Mouse (Mus musculus) G1E (cell line): Measurements from ENCODE around the gene Myo3b.

ENCODE experiments used
- CTCF ChIP-seq: IDR thresholded peaks from 2 replicates; pipeline ENCODE4 v1.5.1; 2012; ENCODE audit warnings: low read depth, low read length, inconsistent platforms, mixed read lengths
- GATA1 ChIP-seq: IDR thresholded peaks from 2 replicates; pipeline ENCODE4 v1.6.1; 2012; ENCODE audit warnings: borderline replicate concordance, low read length, inconsistent platforms, mixed read lengths
- POLR2AphosphoS5 ChIP-seq: IDR thresholded peaks from 2 replicates; pipeline ENCODE4 v1.6.1; 2012; ENCODE audit warnings: low read depth, low read length, inconsistent platforms; ENCODE audit not compliant: insufficient replicate concordance
- TAL1 ChIP-seq: conservative IDR thresholded peaks from 2 replicates; pipeline ENCODE4 v1.6.1; 2012; ENCODE audit warnings: low read depth, low read length, inconsistent platforms, mixed read lengths

DNA sequence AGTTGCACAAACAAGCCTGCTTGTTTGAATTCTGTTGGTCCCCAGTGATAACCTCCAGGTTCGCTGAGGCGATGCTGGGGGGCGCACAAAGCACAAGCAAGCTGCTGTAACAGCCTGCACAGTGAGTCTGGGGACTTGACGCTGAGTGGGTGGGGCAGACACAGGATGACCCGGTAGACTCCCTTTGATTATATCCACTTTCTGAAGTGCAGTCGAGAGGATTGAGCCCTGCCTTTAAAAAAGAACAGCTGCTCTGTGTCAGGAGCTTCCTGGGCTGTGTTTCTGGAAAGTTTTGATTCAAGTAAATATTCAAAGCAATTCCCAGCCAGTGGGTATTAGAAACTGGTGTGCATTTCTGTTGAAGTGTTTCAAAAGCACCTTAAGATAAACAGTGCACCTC, 341.0 kb downstream of the Myo3b start:
- TF ChIP-seq POLR2AphosphoS5 (no peak), CTCF (no peak), TAL1 (no peak), GATA1 (no peak)
